Mouse (Mus musculus): ENCODE results near the gene Scarb1.

GRCm38 (mm10) chr5:125360981-125361510 is 20.2 kb upstream of the Scarb1 start:
- TF ChIP-seq POLR2A (IDR thresholded peaks at IDR 0.05; ENCODE audit: borderline replicate concordance, insufficient read depth, low read length) (no peak), CTCF (IDR thresholded peaks at IDR 0.05; ENCODE audit: borderline replicate concordance, insufficient read depth, low read depth, low read length) (no peak)

All from cerebellum, adult 2 months (tissue).